Mouse (Mus musculus): Measurements from ENCODE around the gene Spns2.
"Not testable (repeated sequence)": the region's sequence is repeated elsewhere in the genome, so short reads cannot be mapped to it uniquely, and the experiment has no call there.

Spns2 gene

DNA sequence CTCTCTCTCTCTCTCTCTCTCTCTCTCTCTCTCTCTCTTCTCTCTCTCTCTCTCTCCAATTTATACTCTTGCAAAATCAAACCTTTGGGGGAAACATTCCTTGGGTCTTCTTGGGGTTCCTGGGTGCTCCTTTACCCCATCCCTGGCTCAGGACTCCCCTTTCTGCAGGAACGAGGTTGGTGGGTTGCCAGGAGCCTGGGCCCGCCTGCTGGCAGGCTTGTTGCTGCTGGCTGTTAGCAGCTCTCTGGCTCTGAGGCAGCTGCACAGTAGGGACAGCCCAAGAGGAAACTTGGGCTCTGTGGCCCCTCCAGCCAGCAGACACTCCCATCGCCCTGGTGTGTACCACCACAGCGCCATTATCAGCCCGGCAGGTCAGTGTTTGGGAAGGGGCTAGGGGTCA, 53.4 kb downstream of the Spns2 start:
- DNase-seq (ENCODE audit: low spot score) = no peak

DNA sequence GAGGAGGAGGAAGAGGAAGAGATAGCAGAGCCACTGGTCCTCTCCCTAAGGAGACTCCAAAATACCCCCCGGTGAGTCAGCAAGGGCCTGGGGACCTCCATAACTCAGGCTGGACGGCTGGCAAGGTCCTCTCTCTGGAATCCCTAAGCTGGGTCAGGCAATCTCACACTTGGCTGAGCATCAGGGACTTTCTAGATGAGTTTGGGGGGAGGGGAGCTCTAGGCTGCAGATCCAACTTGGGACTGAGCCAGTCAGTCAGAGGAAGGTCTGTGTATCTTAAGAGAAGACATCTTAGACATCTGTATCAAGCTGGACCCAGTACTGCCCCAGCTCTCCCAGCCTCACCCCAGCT, 54.0 kb downstream of the Spns2 start:
- DNase-seq (ENCODE audit: low spot score) = no peak

DNA sequence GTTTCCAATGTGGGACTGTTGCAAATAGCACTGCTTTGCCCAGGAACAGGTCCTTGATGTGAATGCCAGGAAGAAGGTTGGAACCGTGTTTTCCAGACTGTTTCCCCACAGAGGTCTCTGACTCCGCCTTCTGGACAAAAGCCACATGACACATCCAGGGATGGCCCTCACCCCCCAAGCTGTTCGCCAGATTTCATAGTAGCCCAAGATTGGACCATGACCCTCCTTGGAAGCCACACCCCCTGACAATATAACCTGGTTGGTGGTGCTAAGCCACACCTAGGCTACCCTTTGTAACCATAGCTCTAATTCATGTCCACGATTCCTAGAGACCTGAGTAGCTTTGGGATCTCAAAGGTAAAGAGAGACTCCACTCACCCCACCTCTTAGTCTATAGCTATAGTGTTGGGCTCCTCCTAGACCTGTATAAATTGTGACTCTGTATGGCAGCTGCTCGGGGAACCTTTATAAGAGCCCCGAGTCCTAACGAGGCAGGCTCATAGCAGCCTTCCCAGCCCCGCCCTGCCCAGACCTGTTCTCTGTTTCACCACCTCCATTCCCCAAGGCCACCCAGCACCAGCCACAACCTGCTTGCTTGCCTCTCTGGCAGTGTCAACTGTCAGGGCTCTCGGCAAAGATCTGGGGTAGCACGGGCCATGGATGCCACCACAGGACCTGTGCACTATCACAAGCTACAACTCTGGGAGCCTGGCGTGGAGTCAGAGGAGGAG, 54.6 kb downstream of the Spns2 start, which contains the start of gene Ggt6:
TSS of gene Ggt6 (plus strand) at position 564 of the 731 bp plus-strand sequence.
- no peak for DNase-seq (ENCODE audit: low spot score)

DNA sequence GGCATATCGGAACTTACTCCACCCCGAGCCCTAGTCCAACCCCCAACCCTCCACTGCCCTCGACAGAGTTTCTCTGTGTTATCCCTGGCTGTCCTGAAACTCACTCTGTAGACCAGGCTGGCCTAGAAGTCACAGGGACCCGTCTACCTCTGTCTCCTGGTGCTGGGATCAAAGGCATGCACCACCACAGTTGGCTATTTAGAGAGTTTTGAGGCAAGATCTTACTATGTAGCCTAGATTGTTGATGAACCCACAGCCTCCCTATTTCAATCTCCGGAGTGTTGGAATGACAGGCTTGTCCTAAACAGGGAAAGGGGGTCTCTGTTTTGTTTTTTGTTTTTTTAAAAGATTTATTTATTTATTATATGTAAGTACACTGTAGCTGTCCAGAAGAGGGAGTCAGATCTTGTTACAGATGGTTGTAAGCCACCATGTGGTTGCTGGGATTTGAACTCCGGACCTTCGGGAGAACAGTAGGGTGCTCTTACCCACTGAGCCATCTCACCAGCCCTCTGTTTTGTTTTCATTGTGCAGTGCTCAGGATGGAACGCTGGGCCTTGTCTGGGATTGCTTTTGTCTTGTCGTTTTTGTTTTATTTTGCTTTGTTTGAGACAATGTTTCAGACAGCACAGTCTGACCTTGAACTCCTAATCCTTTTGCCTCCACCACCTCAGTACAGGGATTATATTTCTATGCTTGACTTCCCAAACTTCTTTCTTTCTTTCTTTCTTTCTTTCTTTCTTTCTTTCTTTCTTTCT, 59.2 kb downstream of the Spns2 start:
- not testable (repeated sequence) for DNase-seq (ENCODE audit: low spot score)

DNA sequence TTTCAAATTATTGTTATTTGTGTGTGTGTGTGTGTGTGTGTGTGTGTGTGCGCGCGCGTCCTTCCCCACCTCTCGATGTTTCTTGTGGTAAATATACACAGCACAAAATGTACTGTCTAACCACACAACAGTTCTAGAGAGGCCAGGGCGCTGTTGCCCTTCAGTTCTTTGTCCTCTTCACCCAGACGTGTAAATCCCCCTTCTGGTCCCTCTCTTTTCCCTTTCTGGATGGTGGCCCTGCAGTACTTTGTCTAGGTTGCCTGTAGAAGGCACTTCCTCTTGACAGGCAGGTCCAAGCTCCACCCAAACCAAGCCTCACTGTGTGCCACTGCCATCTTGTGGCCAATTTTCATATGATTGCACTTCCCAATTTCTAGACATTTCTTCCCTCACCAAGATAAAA, 60.4 kb downstream of the Spns2 start:
- peak; percentile 58 for DNase-seq (ENCODE audit: low spot score)

DNA sequence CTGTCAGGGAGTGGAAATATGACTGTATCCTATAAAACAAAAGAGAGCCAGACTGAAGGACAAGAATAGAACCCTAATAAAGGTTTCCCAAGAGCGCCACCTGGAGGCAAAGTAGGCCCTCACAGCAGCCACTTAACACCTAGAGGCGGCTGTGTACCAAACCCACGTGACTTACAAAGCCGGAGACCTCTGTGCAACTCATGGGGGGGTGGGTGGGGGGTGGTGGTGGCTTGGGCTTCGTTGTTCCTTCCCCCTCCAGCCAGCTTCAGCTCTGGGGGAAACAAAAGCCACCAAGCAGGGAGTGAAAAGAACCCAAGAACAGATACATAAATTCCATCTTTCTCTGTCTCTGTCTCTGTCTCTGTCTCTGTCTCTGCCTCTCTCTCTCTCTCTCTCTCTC, 61.0 kb downstream of the Spns2 start:
- peak; percentile 60 for DNase-seq (ENCODE audit: low spot score)

DNA sequence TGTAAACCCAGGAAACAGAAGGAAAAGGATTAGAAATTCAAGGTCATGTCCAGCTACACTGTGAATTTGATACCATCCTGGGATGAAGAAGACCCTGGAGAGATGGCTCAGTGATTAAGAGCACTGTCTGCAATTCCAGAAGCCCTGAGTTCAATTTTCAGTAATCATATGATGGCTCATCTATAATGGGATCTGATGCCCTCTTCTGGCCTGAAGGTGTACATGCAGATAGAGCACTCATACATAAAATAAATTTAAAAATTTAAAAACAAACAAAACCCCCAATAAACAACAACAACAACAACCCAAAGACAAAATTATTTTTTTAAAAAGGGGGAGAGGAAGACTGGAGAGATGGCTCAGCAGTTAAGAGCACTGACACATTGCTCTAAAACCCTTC, 62.8 kb downstream of the Spns2 start:
- no peak for DNase-seq (ENCODE audit: low spot score)

DNA sequence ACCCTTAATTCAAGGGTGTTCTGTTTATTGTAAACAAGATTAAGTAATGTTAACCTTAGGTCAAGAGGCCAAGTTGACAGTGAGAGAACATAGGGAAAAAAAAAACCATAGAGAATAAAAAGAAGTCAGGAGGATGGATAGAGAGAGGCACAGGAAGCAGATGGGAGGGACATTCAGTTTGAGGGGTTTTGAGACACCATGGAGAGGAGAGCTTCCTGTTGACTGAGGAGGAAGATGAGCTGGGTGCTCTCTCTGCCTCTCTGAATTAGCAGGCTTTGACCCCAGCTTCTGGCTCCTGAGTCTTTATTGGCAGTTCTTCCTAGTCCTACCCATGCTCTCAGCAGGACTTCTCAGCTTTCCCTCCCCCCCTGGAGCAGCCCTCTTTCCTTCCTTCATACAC, 64.5 kb downstream of the Spns2 start:
- DNase-seq (ENCODE audit: low spot score) = no peak

DNA sequence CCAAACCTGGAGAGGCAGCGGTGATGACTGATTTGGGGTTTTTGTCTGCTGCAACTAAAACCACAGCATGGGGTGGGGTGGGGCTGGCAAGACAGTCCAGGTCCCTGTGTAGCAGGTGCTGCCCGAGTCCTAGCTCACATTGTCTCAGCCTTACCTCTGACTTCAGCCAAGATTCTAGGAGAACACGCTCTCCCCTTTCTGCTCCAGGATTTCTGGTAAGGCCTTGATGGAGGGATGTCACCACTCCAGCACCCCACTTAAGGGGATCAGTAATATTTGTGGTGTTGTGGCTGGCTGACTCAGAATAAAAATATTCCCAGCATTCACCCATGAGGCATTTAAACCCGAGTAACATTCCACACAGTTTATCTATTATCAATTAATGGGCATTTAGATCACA, 66.0 kb downstream of the Spns2 start:
- no peak for DNase-seq (ENCODE audit: low spot score)

DNA sequence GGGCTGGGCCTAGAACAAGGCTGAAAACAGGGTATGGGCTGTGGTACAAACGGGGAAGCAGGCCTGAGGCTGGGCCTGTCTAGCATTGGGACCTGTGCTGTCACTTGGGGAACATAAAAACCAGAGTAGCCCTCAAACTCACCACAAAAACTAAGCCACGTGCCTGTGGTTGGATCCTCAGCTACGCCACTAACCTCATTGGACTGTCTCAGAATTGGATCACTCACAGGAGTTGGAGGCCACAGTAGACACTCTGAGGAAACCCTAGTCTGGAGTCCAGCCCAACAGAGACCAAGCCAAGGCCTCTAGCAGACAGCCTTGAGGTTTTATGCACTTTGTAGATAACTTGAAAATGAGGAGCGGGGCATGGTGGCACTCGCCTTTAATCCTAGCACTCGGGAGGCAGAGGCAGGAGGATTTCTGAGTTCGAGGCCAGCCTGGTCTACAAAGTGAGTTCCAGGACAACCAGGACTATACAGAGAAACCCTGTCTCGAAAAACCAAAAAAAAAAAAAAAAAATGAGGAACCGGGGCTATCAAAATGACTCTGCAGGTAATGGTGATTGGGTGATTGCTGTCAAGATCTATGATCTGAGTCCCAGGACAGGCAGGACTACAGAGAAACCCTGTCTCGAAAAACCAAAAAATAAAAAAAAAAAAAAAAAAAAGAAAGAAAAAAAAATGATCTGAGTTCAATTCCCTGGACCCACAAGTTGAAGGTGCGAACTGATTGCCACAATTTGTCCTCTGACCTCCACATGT, 68.0 kb downstream of the Spns2 start:
- DNase-seq (ENCODE audit: low spot score) = no peak

DNA sequence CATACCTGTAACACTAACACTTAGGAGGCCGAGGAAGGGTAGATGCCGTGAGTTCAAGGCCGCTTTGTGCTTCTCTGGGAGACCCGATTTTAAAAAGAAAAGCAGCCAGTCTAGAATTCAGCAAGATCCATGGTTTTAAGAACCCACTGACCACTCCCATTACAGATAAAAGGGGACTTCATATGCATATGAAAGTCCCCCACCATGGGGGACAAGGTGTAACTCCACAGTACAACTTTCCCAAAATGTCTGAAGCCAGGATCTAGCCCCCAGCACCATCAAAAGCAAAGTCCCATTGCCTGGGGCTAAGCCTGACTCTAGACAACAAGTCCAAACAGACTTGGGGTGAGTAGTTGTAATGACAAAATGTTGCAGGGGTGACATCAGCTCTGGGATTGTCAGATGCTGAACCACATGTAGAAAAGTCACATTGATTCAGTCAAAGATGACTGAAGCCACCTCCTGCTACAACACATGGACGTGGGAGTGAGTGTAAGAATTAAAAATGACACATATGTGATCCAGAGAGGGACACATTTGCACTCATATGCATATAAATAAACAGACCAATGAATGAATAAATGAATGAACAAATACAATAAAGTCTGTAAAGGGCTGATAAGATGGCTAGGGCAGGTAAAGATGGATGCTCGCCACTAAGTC, 69.1 kb downstream of the Spns2 start:
- DNase-seq (ENCODE audit: low spot score) = no peak

DNA sequence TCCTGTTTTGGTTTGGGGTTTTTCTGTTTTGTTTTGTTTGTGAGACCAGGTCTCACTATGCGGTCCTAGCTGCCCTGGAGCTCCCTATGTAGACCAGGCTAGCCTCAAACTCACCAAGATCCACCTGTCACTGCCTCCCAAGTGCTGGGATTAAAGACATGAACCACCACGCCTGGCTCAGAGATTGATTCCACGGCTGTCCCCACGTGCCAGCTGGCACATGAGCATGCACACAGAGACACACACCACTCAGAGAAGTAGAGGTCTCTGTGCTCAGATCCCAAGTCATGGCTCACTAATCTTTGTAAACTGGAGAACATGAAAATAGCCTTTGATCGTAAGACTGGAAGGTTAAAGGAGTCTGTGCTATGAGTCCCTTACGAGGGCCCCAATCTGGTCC, 70.7 kb downstream of the Spns2 start:
- DNase-seq (ENCODE audit: low spot score) = no peak

DNA sequence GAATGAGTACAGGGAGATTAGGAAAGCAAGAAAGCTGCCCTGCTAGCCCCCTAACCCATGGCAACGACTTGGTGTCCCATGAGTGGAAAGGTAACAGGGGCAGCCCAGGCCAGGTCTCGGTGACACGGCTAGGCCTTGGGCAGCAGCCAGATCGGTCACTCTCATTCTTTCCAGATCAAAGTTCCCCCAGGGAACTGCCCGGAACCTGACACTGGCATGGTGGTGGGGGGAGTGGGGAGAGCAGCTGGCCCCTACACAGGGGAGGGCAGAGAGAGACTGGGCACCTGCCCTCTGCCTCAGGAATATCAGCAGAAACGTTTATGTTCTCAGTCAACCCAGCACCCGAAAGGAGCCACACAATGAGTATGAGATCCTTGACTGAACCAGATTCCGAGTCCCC, 71.5 kb downstream of the Spns2 start:
- DNase-seq (ENCODE audit: low spot score) = no peak

DNA sequence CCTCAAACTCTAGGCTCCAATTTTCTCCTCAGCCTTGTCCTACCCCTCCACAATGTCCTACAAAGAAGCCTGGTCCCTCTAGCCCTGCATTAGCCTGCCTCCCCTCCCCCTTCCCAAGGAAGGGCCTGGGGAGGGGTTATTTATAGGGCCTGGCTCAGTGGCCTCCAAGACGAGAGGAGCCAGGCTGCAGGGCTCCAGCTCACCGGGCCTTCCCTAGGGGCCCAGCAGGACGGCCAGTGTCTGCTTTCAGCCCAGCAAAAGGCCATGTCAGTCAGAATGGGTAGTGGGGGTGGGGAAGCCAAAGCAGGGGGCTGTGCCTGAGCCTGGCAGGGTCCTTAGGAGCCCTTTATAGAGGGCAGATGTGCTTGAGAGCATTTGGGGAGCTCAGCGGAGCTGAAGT, 72.3 kb downstream of the Spns2 start:
- no peak for DNase-seq (ENCODE audit: low spot score)

DNA sequence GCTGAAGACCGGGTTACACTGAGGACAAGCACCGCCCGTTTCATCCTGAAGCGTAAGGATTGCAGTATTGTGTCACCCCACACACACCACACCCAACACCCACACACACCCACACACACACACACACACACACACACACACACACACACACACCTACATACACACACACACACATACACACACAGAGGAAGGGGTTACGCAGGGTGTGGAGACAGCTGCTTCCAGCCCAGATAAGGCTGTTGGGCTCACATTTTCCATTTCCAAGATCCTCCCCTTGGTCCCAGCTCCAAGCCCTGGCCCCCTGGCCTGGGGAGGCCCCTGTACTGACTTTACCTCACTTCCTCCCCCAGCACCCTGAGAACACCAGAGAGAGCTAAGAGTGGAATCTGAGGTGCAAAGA, 73.0 kb downstream of the Spns2 start:
- no peak for DNase-seq (ENCODE audit: low spot score)

DNA sequence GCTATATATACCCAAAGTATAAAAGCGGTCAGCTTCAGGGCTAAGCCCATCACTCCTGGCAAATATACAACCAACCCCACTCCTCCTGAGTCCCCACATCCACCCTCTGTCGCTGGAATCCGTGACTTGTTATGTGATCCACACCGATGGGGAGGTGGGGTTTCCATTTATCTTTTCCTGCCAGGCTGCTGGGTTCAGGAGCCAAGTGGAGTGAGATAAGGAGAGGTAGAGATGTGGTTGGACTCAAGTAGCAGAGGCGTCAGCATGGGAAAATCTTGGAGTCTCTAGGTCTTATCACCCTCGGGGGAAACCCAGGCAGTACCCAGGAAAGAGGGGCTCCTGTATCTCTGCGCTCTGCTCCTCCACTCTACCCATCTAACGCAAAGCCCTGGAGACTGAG, 74.5 kb downstream of the Spns2 start:
- DNase-seq (ENCODE audit: low spot score) = no peak

DNA sequence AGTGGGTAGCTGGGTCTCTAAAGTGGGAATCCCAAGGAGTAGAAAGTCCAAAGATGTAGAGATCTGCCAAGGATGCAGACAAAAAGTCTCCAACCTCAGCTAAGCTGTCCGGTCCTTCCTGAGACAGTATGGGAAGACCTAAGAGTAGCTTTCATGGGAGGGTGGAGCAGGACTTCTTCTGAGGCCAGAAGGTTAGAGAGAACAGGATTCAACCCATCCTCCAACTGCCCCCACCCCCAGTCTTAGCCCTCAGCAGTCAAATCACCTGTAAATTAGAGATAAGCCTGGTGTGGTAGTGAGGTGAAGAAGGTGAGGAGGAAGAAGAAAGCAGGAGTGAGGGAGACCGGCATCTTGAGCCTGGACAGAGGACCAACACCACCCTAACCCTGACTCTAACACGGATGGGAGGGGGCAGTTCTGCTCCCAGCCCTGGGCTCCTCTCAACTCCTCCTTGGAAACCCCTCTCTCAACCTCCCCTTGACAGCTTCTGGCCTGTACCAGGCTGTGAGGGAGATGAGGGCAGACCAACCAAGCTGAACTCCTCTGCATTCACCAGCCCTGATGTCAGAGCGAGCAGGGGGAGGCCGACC, 76.0 kb downstream of the Spns2 start:
- no peak for DNase-seq (ENCODE audit: low spot score)

DNA sequence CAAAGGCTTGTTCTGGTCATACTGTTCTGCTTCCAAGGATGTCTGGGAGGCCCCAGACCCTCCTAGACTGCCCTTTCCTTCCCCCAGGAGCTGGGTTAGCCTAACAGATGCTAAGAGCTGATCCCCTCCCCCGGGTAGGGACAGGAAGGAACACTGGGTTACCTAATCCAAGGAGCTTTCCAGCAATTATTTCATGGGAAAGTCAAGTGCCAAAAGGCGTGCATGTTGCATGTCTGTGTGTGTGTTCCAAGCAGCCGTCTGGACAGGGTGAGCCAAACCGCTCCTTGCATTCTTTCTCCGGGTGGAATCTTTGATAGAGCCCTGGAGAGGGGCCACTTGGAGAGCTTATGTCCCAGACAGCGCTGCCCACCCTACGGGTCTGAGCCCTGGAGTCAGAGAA, 76.7 kb downstream of the Spns2 start:
- DNase-seq (ENCODE audit: low spot score) = no peak

DNA sequence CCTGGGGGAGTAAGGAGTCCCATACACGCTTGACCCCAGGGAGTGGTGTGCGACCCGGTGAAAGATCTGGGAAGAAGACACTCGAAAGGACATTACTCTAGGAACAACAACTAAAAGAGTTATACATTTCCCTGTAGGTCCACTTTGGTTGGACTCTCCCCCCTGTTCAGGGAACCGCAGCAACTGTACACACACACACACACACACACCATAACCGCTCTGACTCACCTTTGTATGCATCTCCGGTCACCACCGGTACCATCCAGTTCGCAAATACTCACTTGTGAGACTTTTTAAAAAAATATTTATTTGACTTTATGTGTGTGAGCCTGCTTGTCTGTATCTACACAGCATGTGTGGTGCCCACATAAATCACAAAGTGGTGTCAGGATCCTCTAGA, 77.8 kb downstream of the Spns2 start:
- DNase-seq (ENCODE audit: low spot score) = no peak

DNA sequence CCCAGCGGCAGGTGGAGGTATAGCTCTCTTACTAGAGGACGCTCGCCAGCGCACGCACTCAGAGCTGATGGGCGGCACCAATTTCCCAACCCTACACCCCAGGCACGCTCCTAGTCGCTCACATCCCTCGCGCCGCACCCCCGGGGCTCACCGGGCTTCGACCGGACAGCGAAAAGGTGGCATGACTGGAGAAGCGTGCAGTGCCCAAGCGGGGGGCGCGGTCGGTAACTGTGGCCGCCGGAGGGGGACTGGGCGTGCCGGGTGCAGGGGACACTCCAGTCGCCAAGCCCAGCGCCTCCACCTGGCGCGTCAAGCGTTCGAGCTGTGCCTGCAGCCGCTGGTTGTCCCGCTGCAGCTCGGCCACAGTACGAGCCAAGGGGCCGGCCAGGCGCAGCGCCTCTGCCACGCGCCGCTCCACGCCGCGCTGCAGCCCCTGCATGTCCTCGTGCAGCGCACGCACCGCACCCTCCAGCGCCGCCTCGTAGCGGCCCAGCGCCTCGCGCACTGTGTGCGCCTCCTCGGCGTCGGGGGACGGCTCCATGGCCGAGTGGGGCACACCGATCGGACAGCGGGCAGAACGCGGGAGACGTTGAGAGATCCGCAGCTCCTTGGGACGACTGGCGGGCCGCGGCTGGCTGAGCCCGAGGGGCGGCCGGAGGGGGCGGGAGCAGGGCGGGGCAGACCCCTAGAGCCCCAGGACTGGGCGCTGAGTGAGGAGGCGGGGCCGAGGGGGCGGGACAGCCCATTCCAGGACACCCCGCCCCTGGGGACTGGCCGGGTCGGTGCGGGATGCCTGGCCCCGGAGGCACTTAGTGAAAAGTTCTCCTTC, 78.4 kb downstream of the Spns2 start, which contains the start of gene Smtnl2:
TSS of gene Smtnl2 (minus strand) at position 621 of the 829 bp plus-strand sequence.
- DNase-seq (ENCODE audit: low spot score) = peak; percentile 7

DNA sequence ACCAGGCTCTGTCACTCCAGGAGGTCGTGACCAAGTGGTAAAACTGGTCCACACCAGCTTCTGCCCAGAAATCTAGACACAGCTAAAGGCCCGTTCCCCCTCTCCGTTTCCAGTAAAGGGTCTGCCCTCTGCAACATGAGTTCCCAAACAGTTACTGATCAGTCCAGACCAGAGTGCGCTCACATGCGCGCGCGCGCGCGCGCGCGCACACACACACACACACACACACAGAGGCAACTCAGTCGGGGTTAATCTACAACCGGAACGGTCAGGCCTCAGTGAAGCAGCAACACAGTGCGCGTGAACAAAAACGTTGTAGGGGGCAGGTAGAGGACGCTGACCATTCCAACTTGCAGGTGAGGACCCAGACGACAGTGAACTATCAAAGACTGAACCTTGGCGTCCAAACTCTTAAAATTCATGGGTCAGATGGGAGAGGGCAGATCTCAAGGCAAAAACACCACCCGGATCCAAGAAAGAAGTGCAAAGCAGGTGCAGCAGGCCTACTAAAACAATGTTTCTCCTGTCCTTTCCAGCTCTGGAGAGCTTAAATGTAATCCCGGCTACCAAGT, 79.1 kb downstream of the Spns2 start:
- no peak for DNase-seq (ENCODE audit: low spot score)
